Comparison of ENCODE assay signal across 8 mouse cellular contexts in the genomic region with DNA sequence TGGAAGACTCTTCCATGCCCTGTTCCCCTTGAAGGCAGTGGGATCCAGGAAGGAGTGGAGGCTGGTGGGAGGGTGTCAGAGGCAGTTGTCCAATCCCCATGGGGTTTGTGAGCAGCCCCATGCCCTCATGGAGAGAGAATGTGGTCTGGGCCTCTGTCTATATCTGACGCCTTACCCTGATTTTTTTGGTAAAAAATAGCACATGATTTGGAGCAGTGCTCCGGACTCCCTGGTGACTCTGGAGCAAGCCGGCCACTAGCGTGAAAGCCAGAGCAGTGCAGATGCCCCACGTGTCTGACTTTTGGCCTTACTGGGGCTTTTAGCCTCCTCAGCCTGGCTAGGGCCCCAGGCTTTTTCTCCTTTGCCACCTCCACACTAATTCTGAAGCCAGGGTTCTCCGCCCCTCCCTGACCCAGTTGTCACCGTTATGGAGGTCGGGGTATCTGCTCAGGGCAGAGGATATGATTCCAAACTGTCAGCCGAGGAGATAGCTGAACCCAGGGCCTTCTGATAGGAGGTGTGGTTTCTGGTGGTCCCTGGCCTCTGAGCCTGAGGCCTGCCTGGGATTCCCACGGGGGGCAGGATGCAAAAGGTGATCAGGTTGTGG. TPM values are rescaled to one million over a fixed set of nuclear protein-coding genes. Genes with fewer than 3 reads are reported as not detected.
DNase-seq lines count a peak whose midpoint lies in the region; ATAC-seq and TF ChIP-seq lines count a peak whose summit lies in the region.

No protein-coding gene starts in this region.

- peaks cover 81% of the 10 kb centered on the region for H3K4me1 ChIP-seq in forebrain, embryonic 13.5 days
- peaks cover 44% of the 10 kb centered on the region for H3K4me1 ChIP-seq in limb, embryonic 11.5 days (ENCODE audit: control insufficient read depth, insufficient read depth, low read length)

- no peaks in the 10 kb centered on the region for H3K9me3 ChIP-seq in forebrain, embryonic 13.5 days (replicated peaks)
- H3K9me3 ChIP-seq in limb, embryonic 11.5 days (ENCODE audit: control insufficient read depth, low read length), result no peaks in the 10 kb centered on the region

- peaks cover 44% of the 10 kb centered on the region for H3K79me2 ChIP-seq in myocyte (ENCODE audit: control insufficient read depth, insufficient read depth)

- peak overlapping the region; percentile 100 for H3K4me2 ChIP-seq in forebrain, embryonic 13.5 days
- H3K4me2 ChIP-seq in limb, embryonic 11.5 days (ENCODE audit: low read depth, severe bottlenecking), result peak overlapping the region; percentile 96
- H3K4me2 ChIP-seq in myocyte (ENCODE audit: low read depth), result peak overlapping the region; percentile 99

- no peaks in the 10 kb centered on the region for H3K27me3 ChIP-seq in forebrain, embryonic 13.5 days
- H3K27me3 ChIP-seq in limb, embryonic 11.5 days (ENCODE audit: control insufficient read depth, insufficient read depth, low read length), result no peaks in the 10 kb centered on the region
- no peaks in the 10 kb centered on the region for H3K27me3 ChIP-seq in myocyte (ENCODE audit: control insufficient read depth, insufficient read depth, insufficient read length)

- no peak overlapping the region; the same call in 1 of the 2 replicates for H3K27ac ChIP-seq in forebrain, embryonic 13.5 days
- H3K27ac ChIP-seq in limb, embryonic 11.5 days (replicated peaks; ENCODE audit: low read depth, low read length), result peak overlapping the region; percentile 30; the same call in 1 of the 2 replicates

- peaks cover 40% of the 10 kb centered on the region for H3K36me3 ChIP-seq in forebrain, embryonic 13.5 days (ENCODE audit: poor library complexity, severe bottlenecking)
- H3K36me3 ChIP-seq in limb, embryonic 11.5 days (ENCODE audit: control insufficient read depth, insufficient read depth, low read length), result peaks cover 19% of the 10 kb centered on the region
- H3K36me3 ChIP-seq in myocyte (ENCODE audit: control insufficient read depth, insufficient read depth), result peaks cover 15% of the 10 kb centered on the region

- peak overlapping the region; percentile 91 for H3K4me3 ChIP-seq in forebrain, embryonic 13.5 days
- peak overlapping the region; percentile 95; the same call in 1 of the 2 replicates for H3K4me3 ChIP-seq in limb, embryonic 11.5 days (ENCODE audit: low read depth, low read length)
- H3K4me3 ChIP-seq in myocyte, result peak overlapping the region; percentile 46

- TF ChIP-seq POLR2A in myocyte (IDR thresholded peaks at IDR 0.05; ENCODE audit: insufficient read length, low read depth), result no peak

- WGBS in forebrain, embryonic 13.5 days, result 58% methylated on average over 10 of the region's 10 CpGs
- WGBS in limb, embryonic 11.5 days, result 60% methylated on average over 10 of the region's 10 CpGs

- H3K9ac ChIP-seq in forebrain, embryonic 13.5 days, result peak overlapping the region; percentile 95
- peak overlapping the region; percentile 23 for H3K9ac ChIP-seq in limb, embryonic 11.5 days (ENCODE audit: low read length)

- DNase-seq in adrenal gland, adult (ENCODE audit: inconsistent age in 2 of 2, low spot score in 1 of 2), result peak; percentile 28 to 71
- no peak for DNase-seq in adrenal gland, postnatal 4 days (ENCODE audit: low spot score in 2 of 2)
- DNase-seq in 3T3-L1 (ENCODE audit: low read depth, low spot score), result peak; percentile 19
- DNase-seq in limb, embryonic 11.5 days (ENCODE audit: low spot score), result no peak
- no peak for DNase-seq in left cerebral cortex, adult 8-10 months (ENCODE audit: low spot score in 2 of 2)

- ATAC-seq in forebrain, embryonic 13.5 days, result no peak
- no peak for ATAC-seq in limb, embryonic 11.5 days (ENCODE audit: insufficient number of reproducible peaks, low FRiP score, low TSS enrichment, low read depth)
- no peak for ATAC-seq in inflammation-experienced regulatory T-cells, adult 6 months

- no peak overlapping the region for H3ac ChIP-seq in myocyte (ENCODE audit: control insufficient read depth, insufficient read length)

TF ChIP-seq in myocyte, 11 proteins besides CTCF, POLR2A, EP300 and RAD21:
- TF ChIP-seq SRF (IDR thresholded peaks at IDR 0.05; ENCODE audit: control insufficient read depth, insufficient read length, low read depth), result no peak

RNA-seq across cellular contexts. Expression of gene Ppp1r9b, which starts 3.5 kb away (rescaled TPM):
- 100 to 1,000 TPM; 108 to 113 TPM for total RNA-seq in adrenal gland, postnatal 4 days (2021)
- 15.8 and 16.3 TPM in 2 replicates for polyA plus RNA-seq in forebrain, embryonic 13.5 days (2015; fragmentation: Nextera tagmentation; extraction: Ambion mirVana)
- polyA plus RNA-seq in limb, embryonic 11.5 days (2014; fragmentation: Nextera tagmentation; extraction: Ambion mirVana), result 14.4 and 14.8 TPM in 2 replicates
- polyA plus RNA-seq in myocyte (2012; fragmentation: generic; extraction: Trizol), result 42.4 TPM
- polyA plus RNA-seq in inflammation-experienced regulatory T-cells, adult 6 months (2017; shearing (Covaris generic)), result 10 to 100 TPM; 19.1 to 24.8 (median 24.8) TPM
- total RNA-seq in left cerebral cortex, adult 8-10 months (2022), result 100 to 1,000 TPM; 708 to 774 (median 713) TPM

RNA-seq across cellular contexts. Expression of gene Samd14, which starts 15.4 kb away (rescaled TPM):
- total RNA-seq in adrenal gland, postnatal 4 days (2021), result 10 to 100 TPM; 16.2 to 22.5 TPM
- 89.2 and 95.0 TPM in 2 replicates for polyA plus RNA-seq in forebrain, embryonic 13.5 days (2015; fragmentation: Nextera tagmentation; extraction: Ambion mirVana)
- 34.1 and 35.6 TPM in 2 replicates for polyA plus RNA-seq in limb, embryonic 11.5 days (2014; fragmentation: Nextera tagmentation; extraction: Ambion mirVana)
- 14.4 TPM for polyA plus RNA-seq in myocyte (2012; fragmentation: generic; extraction: Trizol)
- polyA plus RNA-seq in inflammation-experienced regulatory T-cells, adult 6 months (2017; shearing (Covaris generic)), result under 1 TPM; 0.18 to 0.61 (median 0.46) TPM
- 10 to 100 TPM; 24.4 to 28.9 (median 28.7) TPM for total RNA-seq in left cerebral cortex, adult 8-10 months (2022)

RNA-seq across cellular contexts. Expression of gene Sgca, which starts 18.2 kb away (rescaled TPM):
- total RNA-seq in adrenal gland, postnatal 4 days (2021), result 1 to 10 TPM; 2.8 to 3.9 TPM
- not detected in 2 replicates for polyA plus RNA-seq in forebrain, embryonic 13.5 days (2015; fragmentation: Nextera tagmentation; extraction: Ambion mirVana)
- 0.60 and 0.70 TPM in 2 replicates for polyA plus RNA-seq in limb, embryonic 11.5 days (2014; fragmentation: Nextera tagmentation; extraction: Ambion mirVana)
- polyA plus RNA-seq in myocyte (2012; fragmentation: generic; extraction: Trizol), result 303 TPM
- not detected for polyA plus RNA-seq in inflammation-experienced regulatory T-cells, adult 6 months (2017; shearing (Covaris generic))
- under 1 TPM in 3 of 4 experiments, not detected in 1; 0.23 to 0.48 (median 0.25) TPM for total RNA-seq in left cerebral cortex, adult 8-10 months (2022)

RNA-seq across cellular contexts. Expression of gene Hils1, which starts 26.9 kb away (rescaled TPM):
- not detected for total RNA-seq in adrenal gland, postnatal 4 days (2021)
- polyA plus RNA-seq in forebrain, embryonic 13.5 days (2015; fragmentation: Nextera tagmentation; extraction: Ambion mirVana), result not detected in 2 replicates
- polyA plus RNA-seq in limb, embryonic 11.5 days (2014; fragmentation: Nextera tagmentation; extraction: Ambion mirVana), result not detected in 2 replicates
- polyA plus RNA-seq in myocyte (2012; fragmentation: generic; extraction: Trizol), result 0.37 TPM
- not detected for polyA plus RNA-seq in inflammation-experienced regulatory T-cells, adult 6 months (2017; shearing (Covaris generic))
- total RNA-seq in left cerebral cortex, adult 8-10 months (2022), result not detected

RNA-seq across cellular contexts. Expression of gene Pdk2, which starts 46.8 kb away (rescaled TPM):
- 10 to 100 TPM; 59.8 to 69.3 TPM for total RNA-seq in adrenal gland, postnatal 4 days (2021)
- polyA plus RNA-seq in forebrain, embryonic 13.5 days (2015; fragmentation: Nextera tagmentation; extraction: Ambion mirVana), result 19.7 and 20.2 TPM in 2 replicates
- 19.3 and 20.1 TPM in 2 replicates for polyA plus RNA-seq in limb, embryonic 11.5 days (2014; fragmentation: Nextera tagmentation; extraction: Ambion mirVana)
- 33.3 TPM for polyA plus RNA-seq in myocyte (2012; fragmentation: generic; extraction: Trizol)
- 1 to 10 TPM; 2.4 to 9.2 (median 8.2) TPM for polyA plus RNA-seq in inflammation-experienced regulatory T-cells, adult 6 months (2017; shearing (Covaris generic))
- total RNA-seq in left cerebral cortex, adult 8-10 months (2022), result 100 to 1,000 TPM; 112 to 125 (median 120) TPM

Comparison
In these comparisons a context has a peak if more than half of its experiments do, and no peak if none do; other contexts are left out.
1. DNase-seq: peak in adrenal gland, adult (2 of 2) and 3T3-L1 (single experiment); none in adrenal gland, postnatal 4 days (0 of 2), limb, embryonic 11.5 days (single experiment) and left cerebral cortex, adult 8-10 months (0 of 2).
2. RNA of gene Sgca, which starts 18.2 kb away (polyA plus RNA-seq): 303 TPM in myocyte (single experiment); 0.60 to 0.70 TPM in limb, embryonic 11.5 days, not detected in forebrain, embryonic 13.5 days and not detected in inflammation-experienced regulatory T-cells, adult 6 months; every median in the first group is over 100 times any median in the second.
3. Peak in every context shown above with its lines, with median percentiles within 50 percentile points of each other: H3K4me2 ChIP-seq and H3K4me3 ChIP-seq.